Mouse (Mus musculus) gastrocnemius, adult 8-10 months (tissue): ENCODE measurements around the gene Efhc1. TPM values are rescaled to one million over a fixed set of nuclear protein-coding genes. Genes with fewer than 3 reads are reported as not detected.
"Not testable (repeated sequence)": the region's sequence is repeated elsewhere in the genome, so short reads cannot be mapped to it uniquely, and the experiment has no call there.

Experiments
- DNase-seq, 2 experiments: peaks; one replicate each; pipeline ENCODE4 v3.0.0; 2022; ENCODE audit warnings: low spot score in 2 of 2
- total RNA-seq, 4 experiments: library from RNA; stranded (reverse); gene quantifications; 2 replicates each; pipeline ENCODE4 v1.2.4; 2022

Efhc1 gene
- under 1 TPM in 3 of 4 experiments, not detected in 1; 0.12 to 0.29 (median 0.13) TPM for total RNA-seq

DNA sequence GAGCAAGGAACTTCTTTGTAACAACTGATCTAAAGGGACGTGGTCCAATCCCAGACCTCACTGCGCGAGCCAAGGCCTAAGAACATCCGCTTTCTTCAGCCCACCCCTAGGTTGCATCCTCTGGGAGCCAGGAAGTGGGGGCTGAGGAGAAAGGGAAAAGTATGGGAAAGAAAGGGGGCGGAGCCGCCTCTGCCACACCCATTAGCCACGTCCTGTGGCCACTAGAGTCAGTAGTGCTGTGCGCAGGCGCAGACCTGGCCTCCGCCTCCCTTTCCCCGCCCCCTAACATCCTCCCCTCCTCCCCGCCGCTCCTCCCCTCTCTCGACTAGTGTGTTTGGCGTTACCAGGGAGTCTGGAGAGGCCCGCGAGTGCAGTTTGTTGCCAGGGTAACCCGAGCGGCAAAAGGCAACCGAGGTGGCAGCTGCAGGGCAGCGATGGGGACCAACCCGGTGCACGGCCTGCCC lies at the start of gene Efhc1:
Gene Efhc1, plus strand, starts transcription at position 327 of the 464 bp plus-strand sequence.
- DNase-seq, result peak; percentile 86 to 92

DNA sequence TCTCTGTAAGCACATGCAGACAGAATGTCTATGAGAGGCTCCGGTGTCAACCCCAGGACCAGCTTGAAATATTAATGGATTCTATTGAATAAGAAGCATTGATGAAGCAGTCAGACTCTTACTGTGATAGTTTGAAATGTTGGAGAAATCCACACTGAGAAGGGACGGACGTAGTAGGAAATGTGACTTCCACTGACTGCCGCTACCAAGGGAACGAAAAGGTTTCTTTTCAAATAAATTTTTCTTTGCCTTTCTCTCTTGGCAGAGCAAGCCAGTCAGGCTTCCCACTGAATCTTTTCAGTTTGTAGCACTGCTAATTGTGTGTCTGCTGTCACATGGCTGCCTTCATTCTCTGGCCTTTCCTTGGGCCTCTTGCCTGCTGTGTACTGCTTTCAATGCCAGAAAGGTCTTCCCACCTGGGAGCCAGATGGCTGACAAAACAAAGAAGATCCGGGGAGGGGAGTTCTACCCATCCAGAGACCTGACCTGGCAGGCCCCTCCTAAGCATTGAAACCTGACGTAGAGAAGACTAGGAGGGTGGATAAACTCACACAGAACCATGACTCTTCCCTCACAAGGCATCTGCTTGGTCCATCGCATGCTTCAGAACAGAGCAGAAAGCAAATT lies 45.8 kb upstream of the Efhc1 start:
- no peak for DNase-seq

DNA sequence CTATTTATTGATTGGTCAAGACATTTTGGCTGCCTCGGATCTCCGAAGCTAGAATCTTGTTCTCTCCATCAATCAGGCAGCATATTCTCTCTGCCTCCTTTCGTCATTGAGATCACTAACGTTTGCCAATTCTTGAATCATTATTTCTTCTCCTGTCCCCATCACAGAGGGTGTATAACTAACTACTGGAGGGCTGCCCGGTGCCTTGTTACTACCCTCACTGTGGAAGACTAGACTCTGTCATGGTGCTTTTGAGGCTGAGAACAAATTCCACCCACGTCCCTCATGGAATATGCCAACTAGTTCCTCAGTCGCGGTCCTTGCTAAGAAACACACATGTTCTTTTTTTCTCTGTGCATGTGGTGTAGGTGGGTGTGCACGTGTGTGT lies 45.3 kb upstream of the Efhc1 start:
- DNase-seq, result no peak

DNA sequence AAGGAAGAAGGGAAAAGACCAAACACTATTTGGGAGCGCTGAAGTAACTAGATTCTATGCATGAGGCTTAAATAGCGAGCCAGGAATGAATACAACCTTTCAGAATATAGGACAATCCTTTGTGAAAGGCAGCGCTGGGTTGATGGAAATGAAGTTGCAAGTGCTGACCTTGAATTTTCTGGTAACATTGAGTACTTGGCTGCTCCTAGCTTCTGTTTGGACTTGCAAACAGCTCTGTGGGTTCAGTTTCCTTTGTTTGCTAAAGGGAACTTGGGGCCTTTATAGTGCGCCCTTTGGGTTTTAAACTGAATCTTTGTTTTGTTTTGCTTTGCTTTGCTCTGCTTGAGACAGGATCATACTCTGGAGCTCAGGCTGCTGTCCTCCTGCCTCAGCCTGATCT lies 42.9 kb upstream of the Efhc1 start:
- DNase-seq, result no peak

DNA sequence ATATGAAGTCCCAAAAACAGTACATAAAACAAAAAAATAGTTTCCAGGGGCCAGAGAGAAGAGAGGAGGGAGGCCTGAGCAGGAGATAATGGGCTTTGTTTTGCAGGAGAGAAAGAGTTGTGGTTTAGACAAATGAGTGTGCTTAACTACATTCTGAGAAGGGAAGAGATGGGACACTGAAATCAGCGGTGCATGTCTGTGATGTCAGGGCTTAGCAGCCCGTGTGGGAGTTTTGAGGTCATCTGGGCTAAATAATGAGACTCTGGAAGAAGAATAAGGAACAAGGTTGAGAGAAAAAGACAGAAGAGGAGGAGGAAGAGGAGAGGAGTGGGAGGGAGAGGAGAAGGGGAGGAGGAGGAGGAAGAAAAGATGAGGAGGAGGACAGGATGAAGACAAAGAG lies 39.3 kb upstream of the Efhc1 start:
- no peak for DNase-seq

DNA sequence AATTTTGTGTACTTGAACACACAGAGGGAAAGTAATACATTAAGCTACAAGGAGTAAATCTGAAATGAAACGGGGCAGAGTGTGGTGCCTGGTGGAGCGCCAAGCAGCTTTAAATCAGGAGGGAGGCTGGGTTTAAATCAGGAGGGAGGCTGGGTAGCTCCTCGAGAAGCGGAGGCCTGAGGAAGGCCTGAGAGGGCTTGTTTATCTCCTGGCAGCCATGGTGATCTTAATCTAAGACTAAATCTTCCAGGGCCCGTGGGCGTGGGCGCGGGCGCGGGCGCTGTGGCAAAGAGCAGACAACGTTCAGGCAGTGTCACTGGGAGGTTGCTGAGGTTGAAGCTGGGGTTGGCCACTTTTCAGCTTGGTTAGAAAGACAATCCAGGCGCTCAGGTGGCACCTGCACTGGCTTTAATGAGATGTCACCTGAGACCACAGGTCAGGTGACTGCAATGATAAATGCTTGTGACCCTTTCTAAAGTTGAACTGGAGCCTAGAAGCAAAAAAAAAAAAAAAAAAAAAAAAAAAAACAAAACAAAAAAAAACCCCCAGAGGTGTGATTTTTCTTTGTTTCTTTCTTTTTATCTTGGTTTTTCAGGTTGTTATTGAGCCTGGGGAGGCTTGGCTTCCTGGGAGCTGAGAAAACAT lies 38.8 kb upstream of the Efhc1 start:
- DNase-seq, result no peak

DNA sequence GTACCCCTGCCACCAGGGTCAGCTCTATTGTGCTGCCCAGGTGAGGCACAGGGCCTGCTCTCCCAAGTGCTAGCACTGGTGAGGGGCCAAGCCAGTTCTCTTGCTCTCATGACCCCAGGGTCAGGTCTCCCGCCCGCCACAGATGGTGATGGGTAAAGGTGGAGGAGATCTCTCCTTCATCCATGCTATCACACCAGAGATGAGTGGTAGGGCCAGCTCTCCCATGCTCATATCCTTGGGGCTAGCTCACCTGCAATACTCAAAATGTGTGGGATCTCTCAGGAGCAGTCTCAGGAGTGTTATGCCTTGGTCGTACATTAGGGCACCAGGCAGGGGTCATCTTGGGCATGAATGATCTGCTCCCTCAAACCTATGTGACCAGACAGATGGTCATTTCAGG lies 36.7 kb upstream of the Efhc1 start:
- DNase-seq, result no peak

DNA sequence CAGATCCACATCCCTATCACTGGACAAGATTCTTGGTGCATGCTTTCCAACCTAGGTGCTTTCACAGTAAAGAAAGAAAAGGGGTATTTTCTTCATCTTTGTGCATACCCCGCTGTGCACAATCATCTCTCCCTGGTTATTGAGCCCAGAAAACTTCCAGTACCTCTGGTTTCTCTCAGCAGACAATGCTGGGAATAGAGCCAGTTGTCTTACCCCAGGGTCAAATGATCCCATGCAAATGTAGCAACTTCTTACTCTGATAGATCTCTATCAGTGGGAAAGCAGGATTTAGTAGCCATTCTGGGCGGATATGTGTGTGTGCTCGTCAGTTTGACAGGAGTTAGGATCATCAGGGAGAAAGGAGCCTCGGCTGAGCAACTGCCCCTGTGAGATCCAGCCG lies 35.8 kb upstream of the Efhc1 start:
- DNase-seq, result no peak

DNA sequence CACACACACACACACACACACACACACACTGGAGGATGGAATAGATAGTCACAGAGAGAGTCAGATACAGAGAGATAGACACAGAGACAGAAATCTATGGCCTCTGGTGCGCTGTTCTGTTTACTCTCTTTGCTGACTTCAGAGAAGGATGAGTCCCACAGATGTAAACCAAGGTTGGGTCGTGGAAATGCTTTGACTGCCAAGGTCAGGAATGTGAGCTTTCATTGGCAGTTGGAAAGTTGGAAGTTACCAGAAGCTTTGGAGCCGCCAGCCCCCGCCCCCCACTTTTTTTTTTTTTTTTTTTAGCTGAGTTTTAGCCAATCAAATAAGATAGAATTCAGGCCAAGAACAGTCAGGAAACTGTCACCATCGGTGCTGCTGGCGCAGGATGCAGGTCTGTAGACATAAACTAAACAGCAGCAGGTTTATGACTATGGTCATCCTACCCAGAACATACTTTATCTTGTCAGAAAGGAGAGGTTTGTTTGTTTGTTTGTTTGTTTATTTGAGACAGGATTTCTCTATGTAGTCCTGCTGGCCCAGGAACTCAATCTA lies 33.9 kb upstream of the Efhc1 start:
- no peak for DNase-seq

DNA sequence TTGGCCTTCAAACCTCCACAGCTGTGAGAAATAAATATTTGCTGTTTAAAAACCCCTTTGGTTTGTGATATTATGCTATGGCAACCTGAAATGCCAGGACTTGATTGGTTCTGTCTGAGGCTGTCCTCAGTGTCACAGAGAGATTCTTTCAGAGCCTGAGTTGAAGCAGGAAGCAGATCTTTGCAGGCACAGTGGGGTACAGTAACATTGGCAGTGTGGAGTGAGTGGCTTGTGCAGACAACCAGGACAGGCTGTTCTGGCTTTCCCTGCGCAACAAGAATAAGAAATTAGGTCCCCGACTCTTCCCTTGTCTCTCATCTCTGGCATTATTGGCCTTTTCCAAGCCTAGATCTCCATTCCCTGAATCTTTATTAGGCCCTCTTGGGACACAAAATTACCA lies 31.7 kb upstream of the Efhc1 start:
- DNase-seq, result no peak

DNA sequence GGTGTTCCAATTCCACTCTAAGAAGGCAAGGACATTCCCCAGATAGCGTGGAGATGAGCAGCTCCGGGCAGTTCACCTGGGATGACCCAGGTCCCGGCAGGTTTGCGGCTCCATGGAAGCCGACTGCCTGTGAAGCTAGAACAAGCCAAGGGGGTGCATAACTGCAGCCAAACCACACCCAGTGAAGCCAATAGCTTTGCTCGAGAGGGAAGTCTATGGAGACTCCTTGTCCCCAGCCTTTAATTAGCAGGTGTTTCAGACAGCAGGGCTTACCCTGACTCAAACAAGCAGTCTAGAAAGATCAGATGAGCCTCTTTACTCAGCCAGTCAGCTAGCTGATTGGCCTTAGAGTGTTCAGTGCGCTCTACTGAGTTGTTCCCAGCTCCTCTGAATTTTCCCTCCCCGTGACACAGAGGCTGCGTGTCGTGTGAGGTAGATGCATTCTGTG lies 30.3 kb upstream of the Efhc1 start:
- no peak for DNase-seq

DNA sequence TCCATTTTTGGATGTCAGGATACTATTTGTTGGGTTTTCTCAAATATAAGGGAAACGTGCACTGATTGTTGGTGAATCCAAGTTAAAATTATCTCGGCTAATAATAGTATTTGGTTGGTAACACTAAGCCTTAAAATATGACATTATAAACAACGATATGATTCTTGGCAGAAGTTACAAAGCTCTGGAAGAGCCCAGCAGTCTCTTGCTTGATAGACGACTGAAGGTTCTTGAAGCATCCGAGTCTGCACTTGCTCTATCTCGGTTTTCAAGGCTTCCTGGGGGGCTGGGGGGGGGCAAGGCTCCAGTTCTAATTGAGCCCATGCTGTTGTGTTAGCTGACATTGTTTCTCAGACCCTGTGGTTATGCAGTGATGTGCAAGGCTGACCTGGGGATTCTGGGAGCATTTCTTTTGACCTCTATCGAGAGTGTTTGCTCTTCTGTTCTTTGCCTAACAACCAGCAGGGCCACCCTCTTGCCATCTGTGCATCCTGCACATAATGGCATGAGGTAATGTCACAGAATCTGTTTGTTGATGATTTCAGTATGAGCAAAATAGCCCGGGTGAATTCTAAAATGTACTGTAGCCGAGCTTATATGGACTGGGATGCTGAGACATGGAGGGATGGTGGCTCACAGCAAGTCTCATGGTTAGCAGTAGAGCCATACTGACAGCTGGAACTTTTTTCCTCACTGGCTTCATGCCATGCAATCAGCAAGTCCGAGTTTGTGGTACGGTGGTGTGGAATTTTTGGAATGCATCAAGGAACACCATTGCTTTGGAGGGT lies 28.6 kb upstream of the Efhc1 start:
- DNase-seq, result no peak

DNA sequence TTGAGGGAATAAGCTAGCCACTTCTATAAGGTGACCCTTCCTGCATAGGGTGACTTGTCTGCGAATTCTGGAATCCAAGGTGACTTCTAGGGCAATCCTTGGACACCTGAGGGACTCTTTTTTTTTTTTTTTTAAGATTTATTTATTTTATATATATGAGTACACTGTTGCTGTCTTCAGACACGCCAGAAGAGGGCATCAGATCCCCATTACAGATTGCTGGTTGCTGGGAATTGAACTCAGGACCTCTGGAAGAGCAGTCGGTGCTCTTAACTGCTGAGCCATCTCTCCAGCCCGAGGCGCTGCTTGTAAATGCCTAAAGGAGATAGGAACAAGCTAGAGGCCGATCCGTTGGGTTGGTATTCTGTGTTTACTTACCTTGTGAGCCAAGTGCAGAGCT lies 26.1 kb upstream of the Efhc1 start:
- not testable (repeated sequence) for DNase-seq

DNA sequence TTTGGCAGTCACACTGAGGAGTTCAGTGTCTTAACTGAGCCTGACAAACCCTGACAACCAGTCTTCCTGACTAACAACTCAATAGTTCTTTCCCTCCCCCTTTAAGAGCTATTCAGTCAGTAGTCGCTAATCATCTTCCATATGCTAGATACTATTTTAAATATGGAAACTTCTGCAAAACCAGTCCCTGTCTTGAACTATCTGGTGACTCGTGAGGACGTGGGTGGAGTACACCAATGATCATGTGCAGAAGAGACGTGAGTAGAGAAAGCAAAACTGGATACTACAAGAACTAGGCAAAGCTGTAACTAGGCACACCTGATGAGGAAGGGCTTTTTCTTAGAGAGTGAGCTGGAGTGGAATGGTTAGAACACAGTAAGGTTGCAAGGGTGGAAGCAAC lies 25.5 kb upstream of the Efhc1 start:
- no peak for DNase-seq

DNA sequence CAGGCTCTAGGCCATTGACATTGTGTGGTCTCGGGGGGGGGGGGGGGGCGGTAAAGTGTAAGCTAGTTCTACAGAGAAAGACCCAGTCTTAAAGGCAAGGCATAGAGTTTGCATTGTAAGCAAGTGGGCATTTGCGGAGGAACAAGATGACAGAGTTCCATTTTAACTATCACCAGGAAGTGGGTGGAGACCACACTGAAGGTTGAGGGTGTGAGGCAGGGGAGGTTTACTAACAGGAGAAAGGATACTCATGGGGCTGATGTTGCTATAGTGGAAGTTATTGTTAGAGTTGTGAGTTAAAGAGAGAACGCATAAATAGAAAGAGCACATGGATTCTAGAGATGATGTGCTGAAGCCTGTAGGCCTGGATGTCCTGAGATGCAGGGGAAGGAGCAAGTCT lies 25.1 kb upstream of the Efhc1 start:
- no peak for DNase-seq

DNA sequence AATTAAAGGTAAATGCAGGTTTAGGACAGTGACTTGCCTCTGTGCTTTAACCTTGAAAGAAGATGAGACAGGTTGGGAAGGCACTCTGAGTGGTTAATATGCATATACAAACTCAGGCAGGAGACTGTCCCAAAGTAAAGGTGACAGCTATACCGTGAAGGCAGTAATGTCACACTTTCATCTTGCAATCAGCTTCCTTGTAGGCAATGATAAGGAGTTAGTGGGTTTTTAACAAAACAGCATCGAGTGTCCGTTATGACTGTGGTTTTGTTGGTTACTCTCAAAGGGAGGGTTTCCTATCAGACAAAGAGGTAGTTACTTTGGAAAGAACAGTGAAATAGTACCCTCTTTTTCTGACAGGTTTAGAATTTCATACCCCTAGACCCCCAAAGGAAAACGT lies 22.9 kb upstream of the Efhc1 start:
- DNase-seq, result no peak

DNA sequence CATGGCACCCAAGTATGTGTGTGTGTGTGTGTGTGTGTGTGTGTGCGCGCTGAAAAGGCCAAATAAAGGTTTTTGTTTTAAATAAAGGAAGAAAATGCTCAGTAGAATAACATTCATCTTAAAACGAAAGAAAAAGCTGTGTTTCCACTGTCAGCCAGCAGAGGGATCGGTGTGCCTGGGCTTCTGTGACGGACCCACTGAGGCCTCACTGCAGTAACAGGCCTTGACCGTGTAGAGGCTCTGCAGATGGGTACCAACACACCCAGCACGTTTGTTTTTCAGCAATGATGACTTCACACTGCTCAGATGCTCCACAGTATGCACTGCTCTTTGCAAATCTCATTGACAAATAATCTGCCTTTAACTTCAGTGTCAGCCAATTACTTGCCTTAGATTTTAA lies 18.0 kb upstream of the Efhc1 start:
- DNase-seq, result peak in 1 of 2 experiments; percentile 20

DNA sequence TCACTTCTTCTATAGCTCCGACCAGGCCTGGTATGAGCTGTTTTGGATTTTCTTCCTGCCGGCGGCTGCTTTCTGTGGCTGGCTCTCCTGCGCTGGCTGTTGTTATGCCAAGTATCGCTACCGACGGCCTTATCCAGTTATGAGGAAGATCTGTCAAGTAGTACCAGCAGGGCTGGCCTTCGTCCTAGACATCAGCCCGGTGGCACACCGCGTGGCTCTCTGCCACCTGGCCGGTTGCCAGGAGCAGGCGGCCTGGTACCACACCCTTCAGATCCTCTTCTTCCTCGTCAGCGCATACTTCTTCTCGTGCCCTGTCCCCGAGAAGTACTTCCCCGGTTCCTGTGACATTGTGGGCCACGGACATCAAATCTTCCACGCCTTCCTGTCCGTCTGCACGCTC lies 16.3 kb upstream of the Efhc1 start:
- no peak for DNase-seq

DNA sequence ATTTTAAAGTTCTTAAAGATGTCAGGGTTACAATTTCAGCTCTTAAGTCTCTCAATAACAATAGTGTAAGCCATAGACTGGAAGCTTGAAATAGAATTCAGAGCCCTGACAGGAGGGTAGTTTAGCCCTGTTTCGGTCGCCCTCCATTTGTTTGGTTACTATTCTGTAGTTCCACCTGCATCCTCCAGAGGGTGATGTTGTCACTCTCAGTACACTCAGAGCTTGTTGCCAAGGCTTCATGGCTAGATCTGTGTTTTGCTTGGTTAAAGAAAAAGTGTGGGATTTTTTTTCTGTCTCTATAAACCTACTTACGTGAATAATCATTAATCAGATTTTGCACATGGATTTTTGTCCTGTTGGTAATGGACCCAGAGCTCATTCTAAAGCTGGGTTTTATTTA lies 12.4 kb upstream of the Efhc1 start:
- DNase-seq, result no peak

DNA sequence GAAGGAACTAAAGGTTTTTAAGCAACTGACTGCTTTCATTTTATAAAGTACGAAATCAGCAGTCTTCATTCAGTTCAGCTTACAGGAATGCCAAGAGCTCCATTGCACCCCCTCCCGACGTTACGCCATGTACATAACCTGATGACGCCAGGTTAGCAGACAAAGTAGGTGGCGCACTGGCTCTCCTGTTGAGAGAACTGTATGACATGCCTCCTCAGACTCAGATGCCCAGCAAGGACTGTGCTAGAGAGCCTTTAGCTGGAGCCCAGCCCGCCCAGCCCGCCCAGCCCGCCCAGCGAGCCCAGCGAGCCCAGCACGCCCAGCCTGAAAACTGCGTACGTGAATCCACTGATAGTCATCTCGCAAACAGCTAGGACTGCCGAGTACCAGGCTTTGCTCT lies 11.3 kb upstream of the Efhc1 start:
- peak in 1 of 2 experiments; percentile 9 for DNase-seq

DNA sequence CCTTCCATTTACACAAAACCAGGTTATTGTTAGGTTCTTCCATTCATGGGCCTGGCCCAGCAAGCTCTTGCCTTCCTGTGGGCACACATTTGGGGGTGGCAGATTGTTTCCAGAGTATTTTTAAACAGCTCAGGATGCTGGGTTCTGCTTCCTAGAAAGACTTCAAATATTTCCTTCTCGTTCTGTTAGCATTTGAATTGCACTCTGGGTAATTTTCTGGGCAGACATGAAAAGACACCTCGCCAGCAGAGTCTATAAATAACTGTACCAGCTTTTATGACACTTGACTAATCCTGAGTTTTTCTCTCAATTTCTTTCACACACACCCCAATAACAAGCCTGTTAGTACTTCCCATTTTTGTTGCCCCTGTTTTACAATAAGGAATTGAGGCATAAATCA lies 10.1 kb upstream of the Efhc1 start:
- DNase-seq, result no peak

DNA sequence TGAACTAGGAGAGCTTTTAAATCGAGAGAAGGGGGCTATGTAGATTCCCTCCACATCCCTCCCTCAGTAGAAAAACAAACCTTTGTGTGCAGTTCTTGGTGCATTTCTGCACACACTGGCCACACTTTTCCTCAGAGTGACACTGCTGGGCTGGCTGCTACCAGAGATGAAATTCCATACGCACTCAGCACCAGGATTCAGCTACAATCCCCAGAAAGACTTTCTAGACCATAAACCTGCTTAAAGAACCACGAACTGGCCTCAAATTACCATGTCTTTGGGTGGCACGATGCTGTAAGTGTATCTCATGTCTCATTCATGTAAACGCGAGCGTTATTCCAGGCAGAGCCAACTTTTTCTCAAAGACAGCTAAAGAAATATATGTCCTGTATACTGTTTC lies 9.6 kb upstream of the Efhc1 start:
- no peak for DNase-seq
